Mouse (Mus musculus): ENCODE results near the gene Rasal1.

DNA sequence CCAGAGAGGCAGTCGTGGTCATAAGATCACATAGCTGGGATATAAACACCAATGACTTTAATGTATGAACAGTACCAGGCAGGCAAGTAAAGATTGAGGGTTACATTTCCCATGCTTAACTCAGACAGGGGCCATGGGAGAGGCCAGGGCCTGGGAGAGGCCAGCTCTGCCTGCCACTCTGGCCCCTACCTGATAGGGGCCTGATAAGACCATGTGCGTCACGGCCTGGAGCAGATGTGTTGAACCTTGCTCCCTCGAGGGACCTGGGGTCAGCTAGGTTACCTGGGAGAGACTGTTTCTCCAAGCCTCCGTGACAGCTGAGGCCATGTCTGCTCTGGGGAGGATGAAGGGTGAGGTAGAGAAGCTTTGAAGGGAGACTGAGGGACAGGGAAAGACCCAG is 2.6 kb downstream of the Rasal1 start:
- TF ChIP-seq POLR2A (IDR thresholded peaks at IDR 0.05; ENCODE audit: low read depth, low read length) (no peak), CTCF (IDR thresholded peaks at IDR 0.05; ENCODE audit: extremely low read depth, insufficient read depth, insufficient read length, insufficient replicate concordance) (no peak)

All from spleen, adult 2 months (tissue).